Mouse (Mus musculus) intestine, postnatal 0 days (tissue): ENCODE measurements around the gene Pnck. TPM values are rescaled to one million over a fixed set of nuclear protein-coding genes. Genes with fewer than 3 reads are reported as not detected.

Experiments used
- ATAC-seq: fragments of 200-750 bp; cut with Nextera tagmentation; 2 replicates; pipeline ENCODE4 v1.8.0; 2017; ENCODE audit warnings: mild to moderate bottlenecking, moderate TSS enrichment, moderate library complexity
- H3K27ac ChIP-seq: fragments of 300-500 bp; sonication (generic); 2 replicates; pipeline ENCODE4 v1.5.1; 2014; ENCODE audit warnings: mild to moderate bottlenecking, low read depth, low read length, moderate library complexity
- H3K27me3 ChIP-seq: fragments of 300-500 bp; sonication (generic); replicated peaks from 2 replicates; pipeline ENCODE4 v1.6.1; 2014; ENCODE audit warnings: low read length, mixed read lengths; ENCODE audit not compliant: control insufficient read depth, insufficient read depth
- H3K36me3 ChIP-seq: fragments of 300-500 bp; sonication (generic); 2 replicates; pipeline ENCODE4 v1.6.1; 2014; ENCODE audit warnings: mild to moderate bottlenecking, moderate library complexity; ENCODE audit not compliant: control insufficient read depth, insufficient read depth
- H3K4me1 ChIP-seq: fragments of 300-500 bp; sonication (generic); replicated peaks from 2 replicates; pipeline ENCODE4 v1.6.1; 2014; ENCODE audit warnings: antibody characterized with exemption, low read length, mixed read lengths; ENCODE audit not compliant: control insufficient read depth, insufficient read depth
- H3K4me2 ChIP-seq: fragments of 300-500 bp; sonication (generic); replicated peaks from 2 replicates; pipeline ENCODE4 v1.6.1; 2014; ENCODE audit warnings: low read depth, mild to moderate bottlenecking, moderate library complexity
- H3K4me3 ChIP-seq: fragments of 300-500 bp; sonication (generic); 2 replicates; pipeline ENCODE4 v1.5.1; 2014; ENCODE audit warnings: low read depth, low read length
- H3K9ac ChIP-seq: fragments of 300-500 bp; sonication (generic); 2 replicates; pipeline ENCODE4 v1.6.1; 2014; ENCODE audit warnings: mild to moderate bottlenecking, low read depth, low read length
- H3K9me3 ChIP-seq: fragments of 300-500 bp; sonication (generic); 2 replicates; pipeline ENCODE4 v1.6.1; 2016; ENCODE audit warnings: mixed run types; ENCODE audit not compliant: control insufficient read depth
- CTCF ChIP-seq: sonication (generic); IDR thresholded peaks from 2 replicates; pipeline ENCODE4 v1.5.1; 2016; ENCODE audit warnings: low read depth, mild to moderate bottlenecking, control low read depth, antibody characterized with exemption, moderate library complexity
- WGBS: fragments of 180-500 bp; shearing (Covaris S2); extraction: QIAGEN DNeasy Blood & Tissue Kit; methylation state at CpG from one replicate; pipeline ENCODE4 v1.1.7; 2014; 5-methylcytosine and 5-hydroxymethylcytosine counted together
- polyA plus RNA-seq: library from polyadenylated mRNA; unstranded; fragments of >200 nt; fragmentation: Nextera tagmentation; extraction: Ambion mirVana; gene quantifications from 2 replicates; pipeline ENCODE4 v1.2.1, GENCODE M21; 2015

Pnck gene
- polyA plus RNA-seq, 1 experiment from 2014 or later, result 8.5 TPM

DNA sequence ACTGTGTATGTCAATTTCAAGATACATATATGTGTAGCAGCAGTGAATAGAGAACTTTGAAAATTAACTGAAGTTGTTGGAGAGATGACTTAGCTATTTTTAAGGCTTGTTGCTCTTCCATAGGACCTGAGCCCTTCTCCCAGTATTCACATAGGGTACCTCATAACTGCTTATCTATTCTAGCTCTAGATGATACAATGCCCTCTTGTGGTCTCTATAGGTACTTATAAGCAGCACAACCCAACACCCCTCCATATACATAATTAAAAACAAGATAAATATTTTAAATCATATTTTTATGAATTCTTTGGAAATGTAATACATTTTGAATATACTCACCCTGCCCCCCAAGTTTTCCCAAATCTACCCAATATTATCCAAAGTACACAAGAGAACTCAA lies 3.2 kb upstream of the Pnck start:
- ATAC-seq, result no peak
- no peak overlapping the region for H3K27ac ChIP-seq
- TF ChIP-seq CTCF, result peak; percentile 52
- H3K27me3 ChIP-seq, result no peaks in the 10 kb centered on the region
- H3K4me3 ChIP-seq, result no peak overlapping the region
- H3K36me3 ChIP-seq, result no peaks in the 10 kb centered on the region
- no peak overlapping the region for H3K4me2 ChIP-seq
- H3K4me1 ChIP-seq, result no peaks in the 10 kb centered on the region
- H3K9me3 ChIP-seq, result no peaks in the 10 kb centered on the region
- no peak overlapping the region for H3K9ac ChIP-seq

DNA sequence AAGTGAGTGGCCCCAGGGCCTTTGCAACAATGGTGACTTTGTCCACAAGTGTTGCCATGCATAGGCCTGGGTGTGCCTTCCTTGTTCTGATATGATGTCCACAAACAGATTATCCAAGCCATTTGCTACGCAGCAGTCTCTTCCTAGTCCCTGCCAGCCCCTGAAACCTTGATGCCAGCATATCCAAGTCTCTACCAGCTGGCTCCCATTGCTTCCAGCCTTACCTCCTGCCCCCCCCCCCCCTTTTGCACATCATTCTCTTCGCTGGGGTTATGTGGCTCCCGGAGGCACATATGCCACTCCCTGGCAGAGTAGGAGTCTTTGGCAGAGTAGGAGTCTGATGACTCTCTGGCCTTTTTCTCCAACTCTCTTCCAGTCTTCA lies 358 bp upstream of the Pnck start:
- peak overlapping the region; percentile 73 for H3K4me2 ChIP-seq
- TF ChIP-seq CTCF, result no peak
- H3K27me3 ChIP-seq, result no peaks in the 10 kb centered on the region
- H3K4me3 ChIP-seq, result peak overlapping the region; percentile 39
- WGBS, result 68% methylated on average over 3 of the region's 3 CpGs
- no peaks in the 10 kb centered on the region for H3K9me3 ChIP-seq
- no peaks in the 10 kb centered on the region for H3K36me3 ChIP-seq
- no peaks in the 10 kb centered on the region for H3K4me1 ChIP-seq
- H3K9ac ChIP-seq, result 0 out of 2 replicates have a peak overlapping the region, but pooled peaks have one; percentile 31
- H3K27ac ChIP-seq, result no peak overlapping the region
- no peak for ATAC-seq

GRCm38 (mm10) chrX:73658936-73659574 lies 862 bp downstream of the Pnck start:
- Histone ChIP-seq H3K27me3 (no peaks in the 10 kb centered on the region), H3K4me1 (no peaks in the 10 kb centered on the region), H3K9me3 (no peaks in the 10 kb centered on the region), H3K4me2 (peak overlapping the region; percentile 73), H3K27ac (no peak overlapping the region), H3K9ac (no peak overlapping the region), H3K4me3 (peak overlapping the region; percentile 39; the same call in 1 of the 2 replicates), H3K36me3 (no peaks in the 10 kb centered on the region)
- WGBS, result 70% methylated on average over 12 of the region's 13 CpGs
- TF ChIP-seq CTCF, result no peak
- no peak for ATAC-seq

GRCm38 (mm10) chrX:73658391-73658790 lies 1.5 kb downstream of the Pnck start:
- no peaks in the 10 kb centered on the region for H3K9me3 ChIP-seq
- H3K4me1 ChIP-seq, result no peaks in the 10 kb centered on the region
- no peak overlapping the region for H3K4me2 ChIP-seq
- no peak for ATAC-seq
- H3K27me3 ChIP-seq, result no peaks in the 10 kb centered on the region
- H3K36me3 ChIP-seq, result no peaks in the 10 kb centered on the region
- H3K9ac ChIP-seq, result no peak overlapping the region
- H3K27ac ChIP-seq, result no peak overlapping the region
- H3K4me3 ChIP-seq, result no peak overlapping the region
- TF ChIP-seq CTCF, result no peak
- 53% methylated on average over 7 of the region's 7 CpGs for whole genome bisulfite sequencing

DNA sequence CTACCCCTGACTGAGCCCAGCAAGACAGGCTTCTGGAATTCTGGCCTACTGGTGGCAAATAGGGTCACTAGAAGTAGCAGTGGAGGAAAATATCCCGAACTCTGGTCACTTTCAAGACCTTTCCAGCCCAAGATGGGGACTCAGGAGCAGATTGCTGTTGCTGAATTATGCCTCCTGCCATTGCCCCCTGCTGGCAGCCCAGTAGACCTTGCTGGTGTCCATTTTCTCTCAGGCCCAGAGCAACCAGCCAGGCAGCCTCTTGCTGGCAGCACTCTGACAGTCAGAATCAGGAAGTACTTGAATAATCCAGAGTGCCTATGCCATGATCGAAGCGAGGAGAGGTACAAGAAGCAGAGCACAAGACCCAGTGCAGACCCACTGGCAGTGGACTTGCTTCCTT lies 4.4 kb downstream of the Pnck start:
- TF ChIP-seq CTCF, result peak; percentile 73
- Histone ChIP-seq H3K4me3 (no peak overlapping the region), H3K4me1 (no peaks in the 10 kb centered on the region), H3K4me2 (no peak overlapping the region), H3K9me3 (no peaks in the 10 kb centered on the region), H3K9ac (no peak overlapping the region), H3K27me3 (no peaks in the 10 kb centered on the region), H3K27ac (no peak overlapping the region), H3K36me3 (no peaks in the 10 kb centered on the region)
- WGBS, result 39% methylated on average over 3 of the region's 3 CpGs
- no peak for ATAC-seq

- WGBS, result 14% methylated on average over 6 of the region's 6 CpGs
These were observed 5.7 kb downstream of the Pnck start for GRCm38 (mm10) chrX:73654177-73654576.

More at GRCm38 (mm10) chrX:73654177-73654576, 5.7 kb downstream of the Pnck start:
- TF ChIP-seq CTCF, result peak; percentile 92
- H3K4me2 ChIP-seq, result no peak overlapping the region
- no peak overlapping the region for H3K27ac ChIP-seq
- H3K9me3 ChIP-seq, result no peaks in the 10 kb centered on the region
- no peak overlapping the region for H3K4me3 ChIP-seq
- H3K9ac ChIP-seq, result no peak overlapping the region
- no peaks in the 10 kb centered on the region for H3K4me1 ChIP-seq
- no peaks in the 10 kb centered on the region for H3K27me3 ChIP-seq
- H3K36me3 ChIP-seq, result no peaks in the 10 kb centered on the region
- ATAC-seq, result peak; percentile 58
